8 mouse cellular contexts compared by ENCODE assay signal in the genomic region with DNA sequence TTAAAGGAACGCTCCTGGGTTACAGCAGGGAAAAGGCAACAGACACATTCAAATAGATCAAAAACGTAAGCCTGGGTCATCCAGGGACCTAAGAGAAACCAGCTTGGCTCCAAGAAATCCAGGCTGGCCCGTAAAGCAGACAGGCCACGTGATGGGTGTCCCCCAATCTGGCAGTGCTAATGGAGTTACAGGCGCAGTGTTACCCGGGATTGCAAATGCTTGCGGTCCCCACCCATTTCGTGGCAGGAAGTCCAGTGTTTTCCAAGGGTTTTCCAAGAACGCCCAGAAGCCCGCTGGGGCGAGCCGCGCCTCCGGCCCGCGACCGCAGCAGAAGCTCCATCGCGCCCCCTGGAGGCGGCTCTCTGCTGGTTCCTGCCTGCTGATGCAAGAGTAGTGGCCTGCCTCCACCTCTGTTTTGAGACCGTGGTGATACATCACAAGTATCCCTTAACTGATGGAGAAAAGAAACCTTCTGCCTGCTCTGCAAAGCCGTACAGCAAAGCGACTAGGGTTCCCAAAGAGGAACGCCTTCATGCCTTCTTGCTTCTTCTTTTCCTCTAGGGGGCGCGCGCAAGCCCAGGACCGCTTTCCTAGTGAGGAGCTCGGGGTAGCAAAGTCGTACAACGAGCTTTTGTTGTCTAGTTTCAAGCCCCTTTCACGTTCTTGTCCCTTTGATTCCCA. TPM values are rescaled to one million over a fixed set of nuclear protein-coding genes. Genes with fewer than 3 reads are reported as not detected.
DNase-seq lines count a peak whose midpoint lies in the region; ATAC-seq and TF ChIP-seq lines count a peak whose summit lies in the region.

No protein-coding gene starts in this region.

- TF ChIP-seq CTCF in intestine, postnatal 0 days (IDR thresholded peaks at IDR 0.05; ENCODE audit: low read depth), result peak; percentile 94

- H3K4me3 ChIP-seq in embryonic facial prominence, embryonic 10.5 days, result peak overlapping the region; percentile 50
- peak overlapping the region; percentile 16 for H3K4me3 ChIP-seq in intestine, postnatal 0 days (ENCODE audit: low read depth, low read length)
- H3K4me3 ChIP-seq in midbrain, embryonic 10.5 days, result peak overlapping the region; percentile 53

- no peaks in the 10 kb centered on the region for H3K36me3 ChIP-seq in embryonic facial prominence, embryonic 10.5 days (replicated peaks)
- no peaks in the 10 kb centered on the region for H3K36me3 ChIP-seq in intestine, postnatal 0 days (ENCODE audit: control insufficient read depth, insufficient read depth)
- H3K36me3 ChIP-seq in midbrain, embryonic 10.5 days, result no peaks in the 10 kb centered on the region

- ATAC-seq in intestine, postnatal 0 days, result peak; percentile 90
- no peak for ATAC-seq in monocyte, adult 5-6 weeks (replicated peaks; ENCODE audit: insufficient number of reproducible peaks, low FRiP score, low TSS enrichment, poor library complexity, severe bottlenecking)

- peaks cover 56% of the 10 kb centered on the region for H3K4me1 ChIP-seq in embryonic facial prominence, embryonic 10.5 days
- no peaks in the 10 kb centered on the region; the same call in 1 of the 2 replicates for H3K4me1 ChIP-seq in intestine, postnatal 0 days (replicated peaks; ENCODE audit: control insufficient read depth, insufficient read depth, low read length)
- H3K4me1 ChIP-seq in midbrain, embryonic 10.5 days, result peaks cover 18% of the 10 kb centered on the region

- no peak overlapping the region for H3K9ac ChIP-seq in intestine, postnatal 0 days (ENCODE audit: low read depth, low read length)

- peak; percentile 73 to 74 for DNase-seq in adrenal gland, postnatal 4 days (ENCODE audit: low spot score in 2 of 2)
- peak; percentile 92 for DNase-seq in embryonic facial prominence, embryonic 10.5 days (ENCODE audit: low spot score)
- DNase-seq in heart, adult 11 months, result peak; percentile 100
- peak; percentile 84 to 85 for DNase-seq in left cerebral cortex, postnatal 25 days (ENCODE audit: low spot score in 2 of 2)
- DNase-seq in midbrain, embryonic 10.5 days (ENCODE audit: low spot score), result peak; percentile 89
- DNase-seq in skeletal muscle tissue, adult 2 months (ENCODE audit: low read depth, low spot score), result peak; percentile 94

- peak overlapping the region; percentile 57 for H3K4me2 ChIP-seq in intestine, postnatal 0 days (replicated peaks; ENCODE audit: low read depth)

- intact Hi-C loops in left cerebral cortex, postnatal 25 days (cut with DNase I), result loop anchor here (1.0 kb wide), 1 partner anchor 111 kb away; no protein-coding TSS in a partner anchor

- 2% methylated on average over 32 of the region's 32 CpGs for WGBS in embryonic facial prominence, embryonic 10.5 days
- 2% methylated on average over 32 of the region's 32 CpGs for WGBS in intestine, postnatal 0 days
- WGBS in midbrain, embryonic 10.5 days, result 1% methylated on average over 32 of the region's 32 CpGs

- H3K9me3 ChIP-seq in embryonic facial prominence, embryonic 10.5 days, result no peaks in the 10 kb centered on the region; the same call in 1 of the 2 replicates
- H3K9me3 ChIP-seq in intestine, postnatal 0 days (ENCODE audit: control insufficient read depth), result no peaks in the 10 kb centered on the region
- H3K9me3 ChIP-seq in midbrain, embryonic 10.5 days (replicated peaks), result no peaks in the 10 kb centered on the region

- no peaks in the 10 kb centered on the region for H3K27me3 ChIP-seq in embryonic facial prominence, embryonic 10.5 days (replicated peaks; ENCODE audit: low read depth, poor library complexity, severe bottlenecking)
- no peaks in the 10 kb centered on the region for H3K27me3 ChIP-seq in intestine, postnatal 0 days (replicated peaks; ENCODE audit: control insufficient read depth, insufficient read depth, low read length)
- H3K27me3 ChIP-seq in midbrain, embryonic 10.5 days (ENCODE audit: low read depth, poor library complexity, severe bottlenecking), result no peaks in the 10 kb centered on the region

- peak overlapping the region; percentile 80 for H3K27ac ChIP-seq in embryonic facial prominence, embryonic 10.5 days (replicated peaks)
- H3K27ac ChIP-seq in intestine, postnatal 0 days (ENCODE audit: low read depth, low read length), result peak overlapping the region; percentile 51
- peak overlapping the region; percentile 83 for H3K27ac ChIP-seq in midbrain, embryonic 10.5 days (replicated peaks)

RNA-seq across cellular contexts. Expression of a gene that starts 29.6 kb away (rescaled TPM):
- total RNA-seq in adrenal gland, postnatal 4 days (2021), result 100 to 1,000 TPM; 102 to 104 TPM
- polyA plus RNA-seq in embryonic facial prominence, embryonic 10.5 days (2016; fragmentation: Nextera tagmentation; extraction: Ambion mirVana), result 60.7 and 61.9 TPM in 2 replicates
- polyA plus RNA-seq in intestine, postnatal 0 days (2015; fragmentation: Nextera tagmentation; extraction: Ambion mirVana), result 16.8 and 20.3 TPM in 2 replicates
- total RNA-seq in left cerebral cortex, postnatal 25 days (2021), result 100 to 1,000 TPM; 244 to 265 TPM
- 35.7 and 59.4 TPM in 2 replicates for polyA plus RNA-seq in midbrain, embryonic 10.5 days (2016; fragmentation: Nextera tagmentation; extraction: Ambion mirVana)
- total RNA-seq in monocyte, adult 5-6 weeks (2017), result 0.29 TPM in 1 of 3 replicates, not detected in the others

Comparison
In these comparisons a context has a peak if more than half of its experiments do, and no peak if none do; other contexts are left out.
1. RNA of a gene that starts 29.6 kb away (total RNA-seq): 244 to 265 TPM in left cerebral cortex, postnatal 25 days and 102 to 104 TPM in adrenal gland, postnatal 4 days; 0.29 TPM in monocyte, adult 5-6 weeks; every median in the first group is over 10 times any median in the second.
2. Peak in every context shown above with its lines, with median percentiles within 50 percentile points of each other: DNase-seq, H3K27ac ChIP-seq and H3K4me3 ChIP-seq.